Mouse (Mus musculus): Measurements from ENCODE around the gene Ssrp1. TPM values are rescaled to one million over a fixed set of nuclear protein-coding genes. Genes with fewer than 3 reads are reported as not detected.

Ssrp1 gene
- polyA plus RNA-seq, 1 experiment = 191 TPM

- TF ChIP-seq POLR2A (IDR thresholded peaks at IDR 0.05; ENCODE audit: borderline replicate concordance, extremely low read depth, insufficient read depth, insufficient read length, poor library complexity, severe bottlenecking) (no peak), CTCF (IDR thresholded peaks at IDR 0.05; ENCODE audit: borderline replicate concordance, extremely low read depth, insufficient read depth, insufficient read length) (no peak)
- DNase-seq (ENCODE audit: low read depth) = no peak
These were observed 457 bp upstream of the Ssrp1 start for GRCm38 (mm10) chr2:85036507-85037046.

GRCm38 (mm10) chr2:85038336-85038735, 1.3 kb downstream of the Ssrp1 start:
- peak; percentile 8 for DNase-seq (ENCODE audit: low read depth)
- TF ChIP-seq CTCF (IDR thresholded peaks at IDR 0.05; ENCODE audit: borderline replicate concordance, extremely low read depth, insufficient read depth, insufficient read length) = no peak
- TF ChIP-seq POLR2A (IDR thresholded peaks at IDR 0.05; ENCODE audit: borderline replicate concordance, extremely low read depth, insufficient read depth, insufficient read length, poor library complexity, severe bottlenecking) = no peak

- no peak for DNase-seq (ENCODE audit: low read depth)
- TF ChIP-seq POLR2A (IDR thresholded peaks at IDR 0.05; ENCODE audit: borderline replicate concordance, extremely low read depth, insufficient read depth, insufficient read length, poor library complexity, severe bottlenecking) (no peak), CTCF (IDR thresholded peaks at IDR 0.05; ENCODE audit: borderline replicate concordance, extremely low read depth, insufficient read depth, insufficient read length) (no peak)
These were observed 6.6 kb downstream of the Ssrp1 start for GRCm38 (mm10) chr2:85043623-85044022.

GRCm38 (mm10) chr2:85046222-85046621, 9.2 kb downstream of the Ssrp1 start:
- TF ChIP-seq POLR2A (IDR thresholded peaks at IDR 0.05; ENCODE audit: borderline replicate concordance, extremely low read depth, insufficient read depth, insufficient read length, poor library complexity, severe bottlenecking) = no peak
- no peak for TF ChIP-seq CTCF (IDR thresholded peaks at IDR 0.05; ENCODE audit: borderline replicate concordance, extremely low read depth, insufficient read depth, insufficient read length)
- DNase-seq (ENCODE audit: low read depth) = no peak

- no peak for TF ChIP-seq CTCF (IDR thresholded peaks at IDR 0.05; ENCODE audit: borderline replicate concordance, extremely low read depth, insufficient read depth, insufficient read length)
- no peak for TF ChIP-seq POLR2A (IDR thresholded peaks at IDR 0.05; ENCODE audit: borderline replicate concordance, extremely low read depth, insufficient read depth, insufficient read length, poor library complexity, severe bottlenecking)
- no peak for DNase-seq (ENCODE audit: low read depth)
These were observed 10.0 kb downstream of the Ssrp1 start for GRCm38 (mm10) chr2:85047081-85047480.

- DNase-seq (ENCODE audit: low read depth) = peak; percentile 97
- no peak for TF ChIP-seq CTCF (IDR thresholded peaks at IDR 0.05; ENCODE audit: borderline replicate concordance, extremely low read depth, insufficient read depth, insufficient read length)
- TF ChIP-seq POLR2A (IDR thresholded peaks at IDR 0.05; ENCODE audit: borderline replicate concordance, extremely low read depth, insufficient read depth, insufficient read length, poor library complexity, severe bottlenecking) = peak; percentile 70
These were observed 10.6 kb downstream of the Ssrp1 start, which contains the start of gene Tnks1bp1 for GRCm38 (mm10) chr2:85047596-85048167. TSS of gene Tnks1bp1 (plus strand) at chr2:85048022.

GRCm38 (mm10) chr2:85048168-85048751, 11.2 kb downstream of the Ssrp1 start:
- no peak for TF ChIP-seq CTCF (IDR thresholded peaks at IDR 0.05; ENCODE audit: borderline replicate concordance, extremely low read depth, insufficient read depth, insufficient read length)
- no peak for TF ChIP-seq POLR2A (IDR thresholded peaks at IDR 0.05; ENCODE audit: borderline replicate concordance, extremely low read depth, insufficient read depth, insufficient read length, poor library complexity, severe bottlenecking)
- peak; percentile 86 for DNase-seq (ENCODE audit: low read depth)

- TF ChIP-seq CTCF (IDR thresholded peaks at IDR 0.05; ENCODE audit: borderline replicate concordance, extremely low read depth, insufficient read depth, insufficient read length) = no peak
- TF ChIP-seq POLR2A (IDR thresholded peaks at IDR 0.05; ENCODE audit: borderline replicate concordance, extremely low read depth, insufficient read depth, insufficient read length, poor library complexity, severe bottlenecking) = no peak
- DNase-seq (ENCODE audit: low read depth) = no peak
These were observed 12.2 kb downstream of the Ssrp1 start for GRCm38 (mm10) chr2:85049277-85049676.

GRCm38 (mm10) chr2:85050001-85050634, 13.1 kb downstream of the Ssrp1 start:
- TF ChIP-seq CTCF (IDR thresholded peaks at IDR 0.05; ENCODE audit: borderline replicate concordance, extremely low read depth, insufficient read depth, insufficient read length) = no peak
- TF ChIP-seq POLR2A (IDR thresholded peaks at IDR 0.05; ENCODE audit: borderline replicate concordance, extremely low read depth, insufficient read depth, insufficient read length, poor library complexity, severe bottlenecking) = no peak
- DNase-seq (ENCODE audit: low read depth) = peak; percentile 84

- TF ChIP-seq POLR2A (IDR thresholded peaks at IDR 0.05; ENCODE audit: borderline replicate concordance, extremely low read depth, insufficient read depth, insufficient read length, poor library complexity, severe bottlenecking) (no peak), CTCF (IDR thresholded peaks at IDR 0.05; ENCODE audit: borderline replicate concordance, extremely low read depth, insufficient read depth, insufficient read length) (no peak)
- no peak for DNase-seq (ENCODE audit: low read depth)
These were observed 13.7 kb downstream of the Ssrp1 start for GRCm38 (mm10) chr2:85050746-85051145.

- no peak for DNase-seq (ENCODE audit: low read depth)
- TF ChIP-seq POLR2A (IDR thresholded peaks at IDR 0.05; ENCODE audit: borderline replicate concordance, extremely low read depth, insufficient read depth, insufficient read length, poor library complexity, severe bottlenecking) (no peak), CTCF (IDR thresholded peaks at IDR 0.05; ENCODE audit: borderline replicate concordance, extremely low read depth, insufficient read depth, insufficient read length) (no peak)
These were observed 16.3 kb downstream of the Ssrp1 start for GRCm38 (mm10) chr2:85053192-85053816.
